Mouse (Mus musculus) liver, embryonic 14.5 days (tissue): ENCODE data around the gene Cyp2b19.

Experiments
- CTCF ChIP-seq: IDR thresholded peaks from 2 replicates; pipeline ENCODE4 v1.5.1; 2016; ENCODE audit warnings: antibody characterized with exemption, low read depth, control low read depth
- EP300 ChIP-seq: IDR thresholded peaks from 2 replicates; pipeline ENCODE4 v1.6.1; 2016; ENCODE audit warnings: antibody characterized with exemption, low read depth

- TF ChIP-seq CTCF, result no peak
- no peak for TF ChIP-seq EP300
Measured at GRCm38 (mm10) chr7:26745486-26745885, 11.5 kb upstream of the Cyp2b19 start.
